ENCODE assay signal across 8 mouse cellular contexts in the genomic region with DNA sequence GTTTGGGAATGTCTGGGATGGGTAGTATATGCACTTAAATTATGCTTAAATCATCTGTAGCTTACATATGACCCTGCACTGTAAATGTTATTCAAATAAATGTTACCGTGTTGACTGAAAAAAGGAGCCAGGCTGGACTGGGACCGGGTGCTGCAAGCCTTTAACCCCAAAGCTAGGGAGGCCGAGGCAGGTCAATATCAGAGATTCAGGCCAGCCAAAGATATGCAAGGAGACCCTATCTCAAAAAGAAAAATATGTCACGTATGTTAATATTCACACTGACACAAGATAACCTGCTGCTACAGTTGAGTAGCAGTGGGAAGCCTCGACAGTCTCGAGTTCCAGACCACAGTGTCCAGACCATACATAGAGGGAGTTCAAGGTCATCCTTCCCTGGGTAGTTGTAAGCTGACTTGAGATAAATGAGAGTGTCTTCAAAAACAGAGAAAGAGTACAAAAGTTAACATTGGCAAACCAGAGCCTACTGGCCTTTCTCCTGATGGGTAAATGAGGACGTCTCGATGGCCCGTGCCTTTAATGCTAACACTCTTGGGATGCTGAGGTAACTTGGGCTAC. TPM values are rescaled to one million over a fixed set of nuclear protein-coding genes. Genes with fewer than 3 reads are reported as not detected.
DNase-seq lines count a peak whose midpoint lies in the region; ATAC-seq and TF ChIP-seq lines count a peak whose summit lies in the region.

No protein-coding gene starts in this region.

- no peaks in the 10 kb centered on the region for H3K9me3 ChIP-seq in kidney, embryonic 14.5 days (ENCODE audit: control insufficient read depth, low read length)
- no peaks in the 10 kb centered on the region for H3K9me3 ChIP-seq in hindbrain, embryonic 15.5 days
- no peaks in the 10 kb centered on the region for H3K9me3 ChIP-seq in midbrain, embryonic 14.5 days (ENCODE audit: control insufficient read depth, low read length)

- no peak for DNase-seq in kidney, adult 2 months
- DNase-seq in midbrain, embryonic 14.5 days: no peak
- no peak for DNase-seq in frontal cortex, adult 2 months (ENCODE audit: extremely low spot score in 1 of 2, low spot score in 1 of 2)
- no peak for DNase-seq in thymus, adult 18-20 months

- ATAC-seq in kidney, embryonic 14.5 days (ENCODE audit: low FRiP score, low TSS enrichment): no peak
- ATAC-seq in hindbrain, embryonic 15.5 days (ENCODE audit: low FRiP score, low read depth): no peak
- no peak for ATAC-seq in midbrain, embryonic 14.5 days (ENCODE audit: low FRiP score, low TSS enrichment)
- no peak for ATAC-seq in frontal cortex, adult (ENCODE audit: low TSS enrichment)

- WGBS in kidney, embryonic 14.5 days: 63% methylated on average over 9 of the region's 9 CpGs
- 54% methylated on average over 9 of the region's 9 CpGs for WGBS in kidney, adult 2 months
- 53% methylated on average over 9 of the region's 9 CpGs for WGBS in hindbrain, embryonic 15.5 days
- 59% methylated on average over 9 of the region's 9 CpGs for WGBS in midbrain, embryonic 14.5 days

- no peaks in the 10 kb centered on the region for H3K27me3 ChIP-seq in kidney, embryonic 14.5 days (ENCODE audit: control insufficient read depth, insufficient read depth, low read length)
- no peaks in the 10 kb centered on the region for H3K27me3 ChIP-seq in kidney, adult 2 months (replicated peaks; ENCODE audit: control insufficient read depth, insufficient read depth, low read length)
- H3K27me3 ChIP-seq in hindbrain, embryonic 15.5 days: no peaks in the 10 kb centered on the region
- no peaks in the 10 kb centered on the region for H3K27me3 ChIP-seq in midbrain, embryonic 14.5 days (ENCODE audit: control insufficient read depth, insufficient read depth, low read length)

- peak overlapping the region; percentile 93 for H3K4me2 ChIP-seq in kidney, embryonic 14.5 days (replicated peaks; ENCODE audit: low read depth, low read length)
- H3K4me2 ChIP-seq in hindbrain, embryonic 15.5 days: peak overlapping the region; percentile 85
- H3K4me2 ChIP-seq in midbrain, embryonic 14.5 days (ENCODE audit: low read length): peak overlapping the region; percentile 90

- peaks cover 21% of the 10 kb centered on the region for H3K36me3 ChIP-seq in kidney, embryonic 14.5 days (ENCODE audit: control insufficient read depth, insufficient read depth, low read length)
- no peaks in the 10 kb centered on the region for H3K36me3 ChIP-seq in kidney, adult 2 months (ENCODE audit: control insufficient read depth, insufficient read depth, low read length)
- H3K36me3 ChIP-seq in hindbrain, embryonic 15.5 days: peaks cover 2% of the 10 kb centered on the region; the same call in 1 of the 2 replicates
- peaks cover 4% of the 10 kb centered on the region for H3K36me3 ChIP-seq in midbrain, embryonic 14.5 days (ENCODE audit: control insufficient read depth, insufficient read depth, low read length)

- TF ChIP-seq POLR2A in kidney, adult 2 months (IDR thresholded peaks at IDR 0.05; ENCODE audit: low read depth, low read length): no peak

- peak overlapping the region; percentile 83 for H3K4me3 ChIP-seq in kidney, embryonic 14.5 days (ENCODE audit: low read length)
- no peak overlapping the region for H3K4me3 ChIP-seq in kidney, adult 2 months (ENCODE audit: insufficient read depth, low read depth, low read length)
- 0 out of 2 replicates have a peak overlapping the region, but pooled peaks have one; percentile 2 for H3K4me3 ChIP-seq in brown adipose tissue, adult 24 weeks (ENCODE audit: insufficient read depth, low read depth, low read length)
- H3K4me3 ChIP-seq in hindbrain, embryonic 15.5 days: peak overlapping the region; percentile 63
- peak overlapping the region; percentile 79 for H3K4me3 ChIP-seq in midbrain, embryonic 14.5 days (replicated peaks; ENCODE audit: low read depth, low read length)

- peaks cover 23% of the 10 kb centered on the region for H3K4me1 ChIP-seq in kidney, embryonic 14.5 days (ENCODE audit: control insufficient read depth, insufficient read depth, low read length)
- H3K4me1 ChIP-seq in kidney, adult 2 months (ENCODE audit: control insufficient read depth, insufficient read depth, low read length): peaks cover 12% of the 10 kb centered on the region; the same call in 1 of the 2 replicates
- peaks cover 5% of the 10 kb centered on the region for H3K4me1 ChIP-seq in brown adipose tissue, adult 24 weeks (ENCODE audit: control insufficient read depth, insufficient read depth, insufficient read length, low read length)
- H3K4me1 ChIP-seq in hindbrain, embryonic 15.5 days (replicated peaks): peaks cover 32% of the 10 kb centered on the region
- peaks cover 20% of the 10 kb centered on the region for H3K4me1 ChIP-seq in midbrain, embryonic 14.5 days (ENCODE audit: control insufficient read depth, insufficient read depth, low read length)

- TF ChIP-seq CTCF in kidney, adult 2 months (conservative IDR thresholded peaks at IDR 0.05; ENCODE audit: insufficient read depth, insufficient read length, low read depth, low read length): no peak

- H3K9ac ChIP-seq in kidney, embryonic 14.5 days (ENCODE audit: low read depth, low read length): peak overlapping the region; percentile 78; the same call in 1 of the 2 replicates
- peak overlapping the region; percentile 64; the same call in 1 of the 2 replicates for H3K9ac ChIP-seq in hindbrain, embryonic 15.5 days
- peak overlapping the region; percentile 77; the same call in 1 of the 2 replicates for H3K9ac ChIP-seq in midbrain, embryonic 14.5 days (replicated peaks; ENCODE audit: low read length)

- no peak overlapping the region for H3K27ac ChIP-seq in kidney, embryonic 14.5 days (ENCODE audit: low read depth, low read length)
- no peak overlapping the region for H3K27ac ChIP-seq in kidney, adult 2 months (ENCODE audit: insufficient read depth, low read depth, low read length)
- H3K27ac ChIP-seq in brown adipose tissue, adult 24 weeks (replicated peaks; ENCODE audit: low read depth, low read length): peak overlapping the region; percentile 7; the same call in 1 of the 2 replicates
- H3K27ac ChIP-seq in hindbrain, embryonic 15.5 days (replicated peaks): peak overlapping the region; percentile 94; the same call in 1 of the 2 replicates
- no peak overlapping the region for H3K27ac ChIP-seq in midbrain, embryonic 14.5 days (replicated peaks; ENCODE audit: low read depth, low read length)

RNA-seq across cellular contexts. Expression of a gene that starts 2.2 kb away (rescaled TPM):
- 214 and 219 TPM in 2 replicates for polyA plus RNA-seq in kidney, embryonic 14.5 days (2014; fragmentation: Nextera tagmentation; extraction: Ambion mirVana)
- polyA plus RNA-seq in kidney, adult 2 months (2012; rRNA removed): 48.5 and 55.0 TPM in 2 replicates
- 13.6 and 18.3 TPM in 2 replicates for polyA plus RNA-seq in brown adipose tissue, adult 24 weeks (2012; ENCODE audit: insufficient read depth, insufficient read length, missing spikeins)
- polyA plus RNA-seq in hindbrain, embryonic 15.5 days (2015; fragmentation: Nextera tagmentation; extraction: Ambion mirVana): 61.1 and 64.2 TPM in 2 replicates
- polyA plus RNA-seq in midbrain, embryonic 14.5 days (2014; fragmentation: Nextera tagmentation; extraction: Ambion mirVana): 66.1 and 69.2 TPM in 2 replicates
- polyA plus RNA-seq in frontal cortex, adult 2 months (2012; rRNA removed): 36.7 and 38.4 TPM in 2 replicates

RNA-seq across cellular contexts. Expression of a gene that starts 2.3 kb away (rescaled TPM):
- polyA plus RNA-seq in kidney, embryonic 14.5 days (2014; fragmentation: Nextera tagmentation; extraction: Ambion mirVana): 26.9 and 31.9 TPM in 2 replicates
- polyA plus RNA-seq in kidney, adult 2 months (2012; rRNA removed): 19.8 and 20.7 TPM in 2 replicates
- 10.7 and 10.9 TPM in 2 replicates for polyA plus RNA-seq in brown adipose tissue, adult 24 weeks (2012; ENCODE audit: insufficient read depth, insufficient read length, missing spikeins)
- polyA plus RNA-seq in hindbrain, embryonic 15.5 days (2015; fragmentation: Nextera tagmentation; extraction: Ambion mirVana): 19.6 and 20.6 TPM in 2 replicates
- polyA plus RNA-seq in midbrain, embryonic 14.5 days (2014; fragmentation: Nextera tagmentation; extraction: Ambion mirVana): 22.5 and 22.7 TPM in 2 replicates
- polyA plus RNA-seq in frontal cortex, adult 2 months (2012; rRNA removed): 12.2 and 12.9 TPM in 2 replicates

RNA-seq across cellular contexts. Expression of a gene that starts 22.3 kb away (rescaled TPM):
- 3.9 and 9.0 TPM in 2 replicates for polyA plus RNA-seq in kidney, embryonic 14.5 days (2014; fragmentation: Nextera tagmentation; extraction: Ambion mirVana)
- polyA plus RNA-seq in kidney, adult 2 months (2012; rRNA removed): 0.81 and 0.84 TPM in 2 replicates
- not detected in 2 replicates for polyA plus RNA-seq in brown adipose tissue, adult 24 weeks (2012; ENCODE audit: insufficient read depth, insufficient read length, missing spikeins)
- polyA plus RNA-seq in hindbrain, embryonic 15.5 days (2015; fragmentation: Nextera tagmentation; extraction: Ambion mirVana): 134 and 160 TPM in 2 replicates
- 40.7 and 109 TPM in 2 replicates for polyA plus RNA-seq in midbrain, embryonic 14.5 days (2014; fragmentation: Nextera tagmentation; extraction: Ambion mirVana)
- 78.4 and 80.4 TPM in 2 replicates for polyA plus RNA-seq in frontal cortex, adult 2 months (2012; rRNA removed)

RNA-seq across cellular contexts. Expression of a gene that starts 23.4 kb away (rescaled TPM):
- 7.6 and 11.4 TPM in 2 replicates for polyA plus RNA-seq in kidney, embryonic 14.5 days (2014; fragmentation: Nextera tagmentation; extraction: Ambion mirVana)
- polyA plus RNA-seq in kidney, adult 2 months (2012; rRNA removed): 20.0 and 22.5 TPM in 2 replicates
- 6.7 and 8.3 TPM in 2 replicates for polyA plus RNA-seq in brown adipose tissue, adult 24 weeks (2012; ENCODE audit: insufficient read depth, insufficient read length, missing spikeins)
- polyA plus RNA-seq in hindbrain, embryonic 15.5 days (2015; fragmentation: Nextera tagmentation; extraction: Ambion mirVana): 71.9 and 89.4 TPM in 2 replicates
- polyA plus RNA-seq in midbrain, embryonic 14.5 days (2014; fragmentation: Nextera tagmentation; extraction: Ambion mirVana): 46.5 and 46.7 TPM in 2 replicates
- polyA plus RNA-seq in frontal cortex, adult 2 months (2012; rRNA removed): 324 and 357 TPM in 2 replicates

RNA-seq across cellular contexts. Expression of a gene that starts 33.4 kb away (rescaled TPM):
- polyA plus RNA-seq in kidney, embryonic 14.5 days (2014; fragmentation: Nextera tagmentation; extraction: Ambion mirVana): 0.87 and 1.5 TPM in 2 replicates
- polyA plus RNA-seq in kidney, adult 2 months (2012; rRNA removed): 0.50 and 0.73 TPM in 2 replicates
- not detected in 2 replicates for polyA plus RNA-seq in brown adipose tissue, adult 24 weeks (2012; ENCODE audit: insufficient read depth, insufficient read length, missing spikeins)
- 3.4 and 4.0 TPM in 2 replicates for polyA plus RNA-seq in hindbrain, embryonic 15.5 days (2015; fragmentation: Nextera tagmentation; extraction: Ambion mirVana)
- 4.8 and 5.7 TPM in 2 replicates for polyA plus RNA-seq in midbrain, embryonic 14.5 days (2014; fragmentation: Nextera tagmentation; extraction: Ambion mirVana)
- 2.7 and 4.6 TPM in 2 replicates for polyA plus RNA-seq in frontal cortex, adult 2 months (2012; rRNA removed)

Comparison
In these comparisons a context has a peak if more than half of its experiments do, and no peak if none do; other contexts are left out.
1. H3K27ac ChIP-seq: peak in brown adipose tissue, adult 24 weeks (single experiment) and hindbrain, embryonic 15.5 days (single experiment); none in kidney, embryonic 14.5 days (single experiment), kidney, adult 2 months (single experiment) and midbrain, embryonic 14.5 days (single experiment).
2. Peak in every context shown above with its lines, with median percentiles within 50 percentile points of each other: H3K4me2 ChIP-seq and H3K9ac ChIP-seq.